Mouse (Mus musculus) activated CD4-positive, CD25-positive, alpha-beta regulatory T cell (primary cell): ENCODE data around the gene Mgea5. TPM values are rescaled to one million over a fixed set of nuclear protein-coding genes. Genes with fewer than 3 reads are reported as not detected.

Source experiments
- polyA plus RNA-seq, 2 experiments: library from polyadenylated mRNA; unstranded; fragments of 100-300 nt; shearing (Covaris generic); gene quantifications; one replicate each; pipeline ENCODE4 v1.2.1; 2017

Mgea5 gene
- 100 to 1,000 TPM; 142 to 186 TPM for polyA plus RNA-seq

DNA sequence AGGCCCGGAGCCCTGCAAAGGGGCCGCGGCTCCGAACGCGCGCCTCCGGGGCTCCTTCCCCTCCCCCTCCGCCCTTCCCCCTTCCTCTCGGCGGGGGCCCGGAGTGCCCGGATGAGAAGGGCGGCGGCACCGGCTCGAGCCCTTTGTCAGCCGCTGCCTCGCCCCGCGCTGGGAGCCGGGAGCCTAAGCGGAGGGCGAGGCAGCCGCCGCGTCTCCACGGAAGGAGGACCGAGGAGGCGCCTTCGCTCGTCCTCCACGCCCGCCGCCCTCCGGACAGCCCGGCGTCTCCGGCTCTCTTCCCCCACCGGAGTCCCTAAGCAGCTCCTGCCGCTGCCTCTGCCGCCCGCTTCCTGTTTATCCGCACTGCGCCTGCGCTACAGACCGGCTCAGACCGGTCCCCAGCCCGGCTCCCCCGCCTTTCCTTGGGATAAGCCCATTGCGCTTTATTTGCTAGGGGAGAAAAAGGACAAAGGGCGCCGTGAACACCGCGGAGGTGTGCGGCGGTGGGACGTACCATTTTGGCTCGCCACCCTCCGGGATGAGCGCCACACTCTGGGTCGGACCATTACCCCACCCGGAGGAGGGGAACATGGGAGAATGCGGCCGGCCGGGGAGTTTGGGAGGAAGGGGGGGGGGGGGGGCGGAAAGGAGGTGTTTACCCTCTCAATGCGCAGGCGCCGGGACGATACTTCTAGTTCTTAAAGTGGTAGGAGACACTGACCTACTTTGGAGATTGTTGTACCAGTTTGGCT lies at the start of gene Mgea5:
TSS of gene Mgea5 (minus strand) at position 657 of the 752 bp plus-strand sequence.

DNA sequence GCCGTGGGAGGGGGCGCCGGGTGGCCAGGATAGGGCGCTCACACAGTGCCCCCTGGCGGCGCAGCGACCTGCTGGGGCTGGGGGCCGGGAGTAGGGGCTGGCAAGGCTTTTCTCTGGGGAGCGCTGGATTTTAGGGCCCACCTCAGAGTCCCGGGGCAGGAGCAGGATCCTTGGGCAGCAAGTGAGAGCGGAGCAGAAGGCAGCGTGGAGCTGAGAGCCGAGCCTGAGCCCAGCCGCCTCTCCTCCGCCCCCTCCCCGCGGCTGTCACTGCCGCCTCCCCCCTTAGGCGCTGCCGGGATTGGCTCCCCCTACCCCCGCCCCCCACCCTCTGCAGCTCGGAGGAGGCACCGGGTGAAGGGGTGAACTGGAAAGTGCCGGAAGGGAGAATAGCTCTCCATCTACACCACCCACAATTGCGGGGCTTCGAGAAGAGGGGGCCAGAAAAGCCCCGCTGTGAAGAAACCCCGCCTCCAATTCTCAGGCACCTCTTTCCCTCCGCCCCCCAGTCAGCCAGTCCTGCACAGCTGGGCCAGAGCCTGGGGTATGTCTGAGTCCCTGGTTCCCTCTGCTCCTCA lies 32.3 kb upstream of the Mgea5 start, which contains the start of gene Kcnip2:
TSS of gene Kcnip2 (minus strand) at position 231 of the 575 bp plus-strand sequence.

DNA sequence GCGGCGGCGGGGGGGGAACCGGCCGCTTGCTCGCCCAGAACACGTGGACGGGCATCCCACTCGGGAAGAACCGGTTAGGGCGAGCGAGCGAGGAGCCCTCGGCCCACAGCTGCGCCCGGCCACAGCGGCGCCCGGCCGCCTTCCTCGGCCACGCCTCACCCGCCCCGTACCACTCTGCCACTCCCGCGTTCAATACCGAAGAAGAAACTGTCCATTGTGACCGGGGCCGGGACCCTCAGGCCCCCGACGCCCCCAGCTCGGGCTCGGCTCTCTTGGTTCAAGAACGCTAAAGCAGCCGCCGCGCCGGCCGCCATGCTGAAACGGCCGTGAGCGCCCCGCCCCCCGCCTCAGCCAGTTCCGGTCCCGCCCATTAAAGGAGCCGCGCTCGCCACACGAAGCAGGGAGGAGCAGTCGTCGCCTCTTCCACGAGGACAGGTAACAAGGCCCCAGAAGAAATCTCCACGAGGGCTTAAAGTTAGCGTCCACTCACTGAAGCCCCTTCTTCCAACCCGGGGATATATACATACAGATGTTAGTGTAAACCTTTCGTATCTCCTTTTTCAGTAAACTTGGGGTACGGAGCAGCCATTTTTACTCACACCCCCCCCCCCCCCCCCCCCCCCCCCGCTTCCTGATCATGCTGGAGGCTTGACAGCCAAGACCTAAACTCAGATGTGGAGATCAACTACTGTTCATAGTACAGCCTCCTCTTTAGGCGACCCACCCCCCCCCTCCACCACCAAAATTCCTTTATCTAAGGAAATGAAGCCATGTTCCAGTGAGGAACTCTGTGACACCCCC lies 34.2 kb downstream of the Mgea5 start, which contains the start of gene Npm3:
TSS of gene Npm3 (minus strand) at position 349 of the 801 bp plus-strand sequence.

DNA sequence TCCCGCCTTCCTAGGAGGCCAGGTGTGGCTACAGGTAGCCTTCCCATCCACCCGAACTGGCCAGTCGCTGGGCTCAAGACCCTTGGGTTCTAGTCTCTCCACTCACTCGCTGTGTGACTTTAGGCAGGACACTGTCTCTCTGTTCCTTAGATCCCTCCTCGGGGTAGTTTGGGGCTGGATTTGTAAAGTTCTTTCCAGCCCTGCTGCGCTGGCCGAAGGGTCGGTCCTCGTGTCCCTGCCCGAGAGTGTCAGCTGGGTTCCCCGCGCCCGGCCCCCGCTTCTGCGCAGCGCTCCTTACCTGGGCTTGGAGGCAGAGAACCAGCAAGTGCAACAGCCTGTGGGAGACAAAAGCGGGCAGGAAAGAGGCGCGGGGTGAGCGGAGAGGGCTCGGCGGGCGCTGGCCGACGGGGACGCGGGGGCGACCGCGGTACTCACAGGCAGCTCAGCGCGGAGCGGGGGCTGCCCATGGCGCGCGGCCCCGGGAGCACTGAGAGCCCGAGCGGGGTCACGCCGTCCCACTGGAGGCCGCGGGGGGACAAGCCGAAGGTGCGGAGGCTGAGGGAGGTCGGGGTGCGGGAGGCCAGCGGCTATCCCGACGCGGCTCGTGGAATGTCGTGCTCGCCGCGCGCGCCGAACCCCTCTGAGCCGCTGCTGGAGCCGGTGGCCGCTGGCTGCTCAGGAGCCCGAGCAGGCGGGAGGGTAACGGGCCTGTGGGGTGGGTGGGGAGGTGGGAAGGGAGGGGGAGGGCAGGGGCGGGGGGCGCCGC lies 41.2 kb downstream of the Mgea5 start, which contains the start of gene Fgf8:
TSS of gene Fgf8 (minus strand) at position 698 of the 766 bp plus-strand sequence.

Other genes starting within 250 kb of the Mgea5 start
- gene Poll, start 223.3 kb downstream of the Mgea5 start, polyA plus RNA-seq: 10 to 100 TPM; 10.2 to 10.8 TPM
- gene Gm17018, start 223.2 kb downstream of the Mgea5 start, polyA plus RNA-seq: 10 to 100 TPM; 41.9 to 48.9 TPM
- gene Fbxw4, start 123.5 kb downstream of the Mgea5 start, polyA plus RNA-seq: 10 to 100 TPM; 22.4 to 22.6 TPM
- not detected for gene Fgf8, start 40.9 kb downstream of the Mgea5 start, polyA plus RNA-seq
- gene Npm3, start 34.2 kb downstream of the Mgea5 start, polyA plus RNA-seq: 10 to 100 TPM; 39.7 to 65.6 TPM
- gene Kcnip2, start 32.2 kb upstream of the Mgea5 start, polyA plus RNA-seq: 10 to 100 TPM in 1 of 2 experiments, 1 to 10 TPM in 1; 8.6 to 14.1 TPM
- gene Armh3, start 214.7 kb upstream of the Mgea5 start, polyA plus RNA-seq: 10 to 100 TPM; 11.7 to 14.4 TPM
- 10 to 100 TPM in 1 of 2 experiments, 1 to 10 TPM in 1; 5.3 to 16.7 TPM for gene Hps6, start 219.7 kb upstream of the Mgea5 start, polyA plus RNA-seq